Mouse (Mus musculus) lung, embryonic 14.5 days (tissue): ENCODE measurements at regions not wholly inside any gene's neighbourhood (a gene's known extent, or its start where the extent isn't known, plus 50 kb on each side); places are given as distances from the start of the nearest gene placed in this dataset.

Experiments used
- ATAC-seq: fragments of 200-750 bp; cut with Nextera tagmentation; 2 replicates; pipeline ENCODE4 v1.8.0; 2017; ENCODE audit warnings: mild to moderate bottlenecking, moderate TSS enrichment, moderate library complexity; ENCODE audit not compliant: insufficient read depth
- DNase-seq: peaks from one replicate; pipeline ENCODE4 v3.0.0-alpha.2; 2015
- H3K27ac ChIP-seq: fragments of 300-500 bp; sonication (generic); 2 replicates; pipeline ENCODE4 v1.5.1; 2014; ENCODE audit warnings: low read depth, mild to moderate bottlenecking, moderate library complexity
- H3K27me3 ChIP-seq: fragments of 300-500 bp; sonication (generic); 2 replicates; pipeline ENCODE4 v1.6.1; 2014; ENCODE audit warnings: low read length, control low read depth; ENCODE audit not compliant: insufficient read depth
- H3K36me3 ChIP-seq: fragments of 300-500 bp; sonication (generic); 2 replicates; pipeline ENCODE4 v1.6.1; 2014; ENCODE audit warnings: control low read depth; ENCODE audit not compliant: insufficient read depth
- H3K4me1 ChIP-seq: fragments of 300-500 bp; sonication (generic); 2 replicates; pipeline ENCODE4 v1.6.1; 2014; ENCODE audit warnings: antibody characterized with exemption, control low read depth; ENCODE audit not compliant: insufficient read depth
- H3K4me2 ChIP-seq: fragments of 300-500 bp; sonication (generic); 2 replicates; pipeline ENCODE4 v1.6.1; 2014; ENCODE audit warnings: mild to moderate bottlenecking
- H3K4me3 ChIP-seq: fragments of 300-500 bp; sonication (generic); 2 replicates; pipeline ENCODE4 v1.5.1; 2014; ENCODE audit warnings: low read depth, low read length
- H3K9ac ChIP-seq: fragments of 300-500 bp; sonication (generic); 2 replicates; pipeline ENCODE4 v1.6.1; 2014
- H3K9me3 ChIP-seq: fragments of 300-500 bp; sonication (generic); 2 replicates; pipeline ENCODE4 v1.6.1; 2016; ENCODE audit warnings: low read depth, low read length, control low read depth
- CTCF ChIP-seq: IDR thresholded peaks from 2 replicates; pipeline ENCODE4 v1.5.1; 2016; ENCODE audit warnings: antibody characterized with exemption, low read depth
- WGBS: fragments of 180-500 bp; shearing (Covaris S2); extraction: QIAGEN DNeasy Blood & Tissue Kit; methylation state at CpG from one replicate; pipeline ENCODE4 v1.1.7; 2014; 5-methylcytosine and 5-hydroxymethylcytosine counted together

GRCm38 (mm10) chr17:73032326-73032725, 75.5 kb upstream of the Lclat1 start:
- H3K36me3 ChIP-seq, result no peaks in the 10 kb centered on the region
- no peak for DNase-seq
- TF ChIP-seq CTCF, result no peak
- WGBS, result 74% methylated on average over 3 of the region's 3 CpGs
- no peak overlapping the region for H3K27ac ChIP-seq
- no peak overlapping the region for H3K4me2 ChIP-seq
- H3K4me3 ChIP-seq, result no peak overlapping the region
- H3K9ac ChIP-seq, result no peak overlapping the region
- H3K9me3 ChIP-seq, result no peaks in the 10 kb centered on the region
- H3K27me3 ChIP-seq, result no peaks in the 10 kb centered on the region
- no peak for ATAC-seq
- peaks cover 10% of the 10 kb centered on the region; the same call in 1 of the 2 replicates for H3K4me1 ChIP-seq

- no peaks in the 10 kb centered on the region for H3K9me3 ChIP-seq
- H3K4me3 ChIP-seq, result no peak overlapping the region
- ATAC-seq (no peak), DNase-seq (no peak)
- H3K36me3 ChIP-seq, result no peaks in the 10 kb centered on the region
- H3K4me1 ChIP-seq, result peaks cover 10% of the 10 kb centered on the region; the same call in 1 of the 2 replicates
- H3K27ac ChIP-seq, result peak overlapping the region; percentile 12; the same call in 1 of the 2 replicates
- no peak overlapping the region for H3K9ac ChIP-seq
- H3K4me2 ChIP-seq, result no peak overlapping the region
- TF ChIP-seq CTCF, result no peak
- 88% methylated on average over 3 of the region's 3 CpGs for WGBS
- H3K27me3 ChIP-seq, result no peaks in the 10 kb centered on the region
These were observed 73.4 kb upstream of the Lclat1 start for GRCm38 (mm10) chr17:73034420-73034819.

GRCm38 (mm10) chr17:73034981-73035481, 72.8 kb upstream of the Lclat1 start:
- no peak for ATAC-seq
- H3K9ac ChIP-seq, result no peak overlapping the region
- H3K4me1 ChIP-seq, result peaks cover 10% of the 10 kb centered on the region; the same call in 1 of the 2 replicates
- no peaks in the 10 kb centered on the region for H3K27me3 ChIP-seq
- no peaks in the 10 kb centered on the region for H3K9me3 ChIP-seq
- no peak overlapping the region for H3K4me3 ChIP-seq
- H3K36me3 ChIP-seq, result no peaks in the 10 kb centered on the region
- no peak for TF ChIP-seq CTCF
- no peak overlapping the region for H3K4me2 ChIP-seq
- DNase-seq, result peak; percentile 23
- WGBS, result 19% methylated on average over 8 of the region's 8 CpGs
- H3K27ac ChIP-seq, result peak overlapping the region; percentile 12; the same call in 1 of the 2 replicates

- Histone ChIP-seq H3K9me3 (no peaks in the 10 kb centered on the region), H3K4me1 (peaks cover 10% of the 10 kb centered on the region; the same call in 1 of the 2 replicates), H3K36me3 (no peaks in the 10 kb centered on the region), H3K27me3 (no peaks in the 10 kb centered on the region), H3K27ac (no peak overlapping the region), H3K4me2 (no peak overlapping the region), H3K4me3 (no peak overlapping the region), H3K9ac (no peak overlapping the region)
- TF ChIP-seq CTCF, result no peak
- no peak for ATAC-seq
- 41% methylated on average over 3 of the region's 3 CpGs for WGBS
- no peak for DNase-seq
These were observed 70.9 kb upstream of the Lclat1 start for GRCm38 (mm10) chr17:73036845-73037244.

GRCm38 (mm10) chr17:73038586-73038985, 69.2 kb upstream of the Lclat1 start:
- Histone ChIP-seq H3K9me3 (no peaks in the 10 kb centered on the region), H3K27ac (no peak overlapping the region), H3K4me2 (no peak overlapping the region), H3K4me3 (no peak overlapping the region), H3K27me3 (no peaks in the 10 kb centered on the region), H3K4me1 (peaks cover 10% of the 10 kb centered on the region; the same call in 1 of the 2 replicates), H3K36me3 (no peaks in the 10 kb centered on the region), H3K9ac (no peak overlapping the region)
- TF ChIP-seq CTCF, result no peak
- ATAC-seq (no peak), DNase-seq (no peak)
- 75% methylated on average over 2 of the region's 2 CpGs for WGBS

GRCm38 (mm10) chr17:73044918-73045580, 62.7 kb upstream of the Lclat1 start:
- no peaks in the 10 kb centered on the region for H3K36me3 ChIP-seq
- 67% methylated on average over 5 of the region's 5 CpGs for WGBS

GRCm38 (mm10) chr17:73046985-73047384, 60.8 kb upstream of the Lclat1 start:
- no peak overlapping the region for H3K27ac ChIP-seq
- no peak for ATAC-seq
- H3K36me3 ChIP-seq, result no peaks in the 10 kb centered on the region
- no peak for TF ChIP-seq CTCF
- H3K4me3 ChIP-seq, result no peak overlapping the region
- peak; percentile 81 for DNase-seq
- no peaks in the 10 kb centered on the region for H3K9me3 ChIP-seq
- H3K4me1 ChIP-seq, result no peaks in the 10 kb centered on the region
- WGBS, result 50% methylated on average over 4 of the region's 4 CpGs
- no peak overlapping the region for H3K9ac ChIP-seq
- H3K4me2 ChIP-seq, result no peak overlapping the region
- H3K27me3 ChIP-seq, result no peaks in the 10 kb centered on the region

More at GRCm38 (mm10) chr17:73044918-73045580, 62.7 kb upstream of the Lclat1 start:
- no peak overlapping the region for H3K4me3 ChIP-seq
- H3K4me2 ChIP-seq, result no peak overlapping the region
- H3K4me1 ChIP-seq, result no peaks in the 10 kb centered on the region
- ATAC-seq (no peak), DNase-seq (no peak)
- TF ChIP-seq CTCF, result no peak
- H3K27me3 ChIP-seq, result no peaks in the 10 kb centered on the region
- H3K9me3 ChIP-seq, result no peaks in the 10 kb centered on the region
- no peak overlapping the region for H3K27ac ChIP-seq
- no peak overlapping the region for H3K9ac ChIP-seq
